Mouse (Mus musculus) heart, postnatal 14 days (tissue): ENCODE data around the gene Frs2. TPM values are rescaled to one million over a fixed set of nuclear protein-coding genes. Genes with fewer than 3 reads are reported as not detected.

ENCODE experiments used
- DNase-seq, 2 experiments: peaks; one replicate each; pipeline ENCODE4 v3.0.0; 2021 to 2022
- intact Hi-C: fragments of 180-260 bp; cut with DNase I; formaldehyde crosslinking; loops from one replicate; pipeline ENCODE4 v1.15.1; 2025
- long read RNA-seq, 2 experiments: library from polyadenylated mRNA; stranded (forward); transcript quantifications; one replicate each; pipeline ENCODE4 v2.0.0; 2021
- total RNA-seq, 2 experiments: library from RNA; stranded (reverse); gene quantifications; 2 replicates each; pipeline ENCODE4 v1.2.3; 2021

The Frs2 gene
- 10 to 100 TPM; 17.9 to 19.5 TPM for total RNA-seq
- long read RNA-seq, experiment 1, full-length matches to known transcripts, result 3 of 13 reads
- long read RNA-seq, experiment 1, partial matches to known transcripts, result 0 of 13 reads
- long read RNA-seq, experiment 1, other reads (novel, unspliced or antisense), result 10 of 13 reads
- long read RNA-seq, experiment 2, full-length matches to known transcripts, result 7 of 15 reads
- long read RNA-seq, experiment 2, partial matches to known transcripts, result 0 of 15 reads
- long read RNA-seq, experiment 2, other reads (novel, unspliced or antisense), result 8 of 15 reads

GRCm38 (mm10) chr10:117148361-117149003, at the start of gene Frs2:
Frs2 (minus strand) TSS chr10:117148534.
- DNase-seq, result peak; percentile 97 to 98
- intact Hi-C loops, result loop anchor here (2.0 to 5.0 kb wide), 2 partner anchors 51 to 86 kb away; partner anchors contain the start of gene Cct2

GRCm38 (mm10) chr10:117196696-117197095, 48.4 kb upstream of the Frs2 start:
- DNase-seq, result no peak
- intact Hi-C loops, result no loop called here

- no peak for DNase-seq
- intact Hi-C loops, result no loop called here
Observed at GRCm38 (mm10) chr10:117195748-117196147, 47.4 kb upstream of the Frs2 start.

GRCm38 (mm10) chr10:117195005-117195404, 46.7 kb upstream of the Frs2 start:
- intact Hi-C loops, result no loop called here
- no peak for DNase-seq

GRCm38 (mm10) chr10:117193364-117193763, 45.0 kb upstream of the Frs2 start:
- DNase-seq, result no peak
- intact Hi-C loops, result no loop called here

- intact Hi-C loops, result no loop called here
- no peak for DNase-seq
Observed at GRCm38 (mm10) chr10:117185399-117186089, 37.2 kb upstream of the Frs2 start.

- intact Hi-C loops, result no loop called here
- DNase-seq, result no peak
Observed at GRCm38 (mm10) chr10:117181098-117181497, 32.8 kb upstream of the Frs2 start.

- intact Hi-C loops, result no loop called here
- no peak for DNase-seq
Observed at GRCm38 (mm10) chr10:117174645-117175044, 26.3 kb upstream of the Frs2 start.

GRCm38 (mm10) chr10:117173566-117174438, 25.5 kb upstream of the Frs2 start:
- DNase-seq, result no peak
- intact Hi-C loops, result no loop called here

- intact Hi-C loops, result no loop called here
Observed at GRCm38 (mm10) chr10:117173111-117173510, 24.8 kb upstream of the Frs2 start.

GRCm38 (mm10) chr10:117172069-117172468, 23.7 kb upstream of the Frs2 start:
- intact Hi-C loops, result no loop called here
- no peak for DNase-seq

More at GRCm38 (mm10) chr10:117173111-117173510, 24.8 kb upstream of the Frs2 start:
- no peak for DNase-seq

GRCm38 (mm10) chr10:117166785-117167425, 18.6 kb upstream of the Frs2 start:
- no peak for DNase-seq
- intact Hi-C loops, result no loop called here

- no peak for DNase-seq
- intact Hi-C loops, result no loop called here
Observed at GRCm38 (mm10) chr10:117162662-117163061, 14.3 kb upstream of the Frs2 start.

GRCm38 (mm10) chr10:117160099-117160498, 11.8 kb upstream of the Frs2 start:
- DNase-seq, result peak in 1 of 2 experiments; percentile 45
- intact Hi-C loops, result no loop called here

- no peak for DNase-seq
- intact Hi-C loops, result loop anchor here (5.0 kb wide), 1 partner anchor 55 kb away; no protein-coding TSS in a partner anchor
Observed at GRCm38 (mm10) chr10:117152247-117152646, 3.9 kb upstream of the Frs2 start.

GRCm38 (mm10) chr10:117151676-117152075, 3.3 kb upstream of the Frs2 start:
- intact Hi-C loops, result loop anchor here (5.0 kb wide), 1 partner anchor 56 kb away; no protein-coding TSS in a partner anchor
- no peak for DNase-seq

GRCm38 (mm10) chr10:117151241-117151640, 2.9 kb upstream of the Frs2 start:
- intact Hi-C loops, result loop anchor here (5.0 kb wide), 1 partner anchor 56 kb away; no protein-coding TSS in a partner anchor
- DNase-seq, result no peak

- intact Hi-C loops, result loop anchor here (5.0 kb wide), 1 partner anchor 57 kb away; no protein-coding TSS in a partner anchor
Observed at GRCm38 (mm10) chr10:117150764-117151163, 2.4 kb upstream of the Frs2 start.

GRCm38 (mm10) chr10:117149942-117150617, 1.7 kb upstream of the Frs2 start:
- intact Hi-C loops, result loop anchor here (2.0 to 5.0 kb wide), 3 partner anchors 53 to 87 kb away; partner anchors contain the start of gene Cct2
- DNase-seq, result peak in 1 of 2 experiments; percentile 31

More at GRCm38 (mm10) chr10:117150764-117151163, 2.4 kb upstream of the Frs2 start:
- DNase-seq, result no peak
